Mouse (Mus musculus) hematopoietic stem cell, adult 5-6 weeks (primary cell): Measurements from ENCODE around the gene Bmf. TPM values are rescaled to one million over a fixed set of nuclear protein-coding genes. Genes with fewer than 3 reads are reported as not detected.

Source experiments
- ATAC-seq, 2 experiments: fragments of 125-278 bp in 1 of 2; replicated peaks in 1 of 2; 2 replicates each; pipeline ENCODE4 v1.8.0; 2016 to 2017; ENCODE audit warnings: inconsistent platforms in 2 of 2, mild to moderate bottlenecking in 2 of 2, moderate number of reproducible peaks in 2 of 2, low read depth in 1 of 2, moderate TSS enrichment in 1 of 2; ENCODE audit not compliant: low FRiP score in 2 of 2, poor library complexity in 2 of 2, severe bottlenecking in 2 of 2, insufficient read depth in 1 of 2, low TSS enrichment in 1 of 2
- total RNA-seq: library from RNA; stranded (forward); fragments of 172-1452, 232-1000 nt; gene quantifications from 2 replicates; pipeline ENCODE4 v1.2.3, GENCODE M21; 2017

The Bmf gene
- 1.9 and 2.6 TPM in 2 replicates for total RNA-seq

- ATAC-seq, result peak; percentile 63 to 67
These were observed at the start of gene Bmf for GRCm38 (mm10) chr2:118549507-118550473. Gene Bmf, minus strand, starts transcription at chr2:118549687.

DNA sequence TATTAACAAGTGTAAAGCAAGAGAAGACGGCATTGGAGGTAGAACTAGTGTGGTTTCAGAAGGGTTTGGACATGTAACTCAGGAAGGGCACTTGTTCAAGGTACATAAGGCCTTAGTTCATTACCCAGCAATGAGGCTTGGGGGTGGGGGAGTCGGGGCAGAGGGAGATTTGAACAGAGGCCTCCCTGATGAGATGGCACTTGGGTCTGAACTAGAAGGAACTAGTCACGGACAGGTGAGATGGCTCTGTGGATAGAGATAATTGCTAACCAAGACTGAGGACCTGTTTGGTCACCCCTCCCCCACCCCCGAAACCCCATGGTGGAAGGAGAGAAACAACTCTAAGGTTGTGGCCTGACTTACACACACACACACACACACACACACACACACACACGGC is 49.6 kb upstream of the Bmf start:
- no peak for ATAC-seq

GRCm38 (mm10) chr2:118597673-118598568 is 48.4 kb upstream of the Bmf start, which contains the start of gene Bub1b:
Gene Bub1b, plus strand, starts transcription at chr2:118598211.
- ATAC-seq, result peak; percentile 98 to 99

GRCm38 (mm10) chr2:118591083-118591482 is 41.6 kb upstream of the Bmf start:
- ATAC-seq, result peak; percentile 77 to 81

DNA sequence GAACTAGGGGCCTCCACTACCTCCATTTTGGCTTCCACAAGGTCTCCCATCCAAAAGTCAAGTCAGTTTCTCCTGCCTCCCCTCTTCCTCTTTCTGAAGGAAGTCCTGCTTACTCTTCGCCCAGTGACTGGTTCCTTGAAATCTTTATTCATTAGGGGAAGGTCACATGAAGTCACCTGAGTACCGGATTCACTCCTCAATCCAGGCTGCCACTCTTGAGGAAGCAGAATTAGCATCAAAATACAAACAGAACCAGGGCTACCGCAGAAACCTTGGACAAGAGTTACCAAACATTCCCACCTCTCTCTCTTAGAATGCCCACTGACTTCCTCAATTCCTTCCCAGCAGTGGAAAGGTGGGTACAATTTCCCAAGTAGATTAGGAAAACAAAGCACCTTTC is 38.2 kb upstream of the Bmf start:
- no peak for ATAC-seq

DNA sequence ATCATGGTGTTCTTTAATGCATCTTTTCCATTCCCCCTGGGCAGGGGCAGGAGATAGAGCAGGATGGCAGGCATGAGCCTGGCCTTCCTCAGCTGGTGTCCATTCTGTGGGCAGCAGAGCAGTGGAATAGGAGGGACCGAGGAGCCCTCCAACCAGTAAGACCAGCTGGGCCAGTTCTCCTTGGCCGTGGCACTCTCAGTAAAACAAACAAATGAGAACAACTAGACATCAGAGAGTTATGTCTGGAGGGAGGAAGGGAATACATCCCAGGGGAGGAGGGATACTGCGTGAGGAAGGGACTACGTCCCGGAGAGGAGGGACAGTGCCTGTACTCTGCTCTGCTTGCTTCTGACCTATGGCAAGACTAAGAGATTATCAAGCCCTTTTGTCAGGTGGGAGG is 36.5 kb upstream of the Bmf start:
- ATAC-seq, result no peak

GRCm38 (mm10) chr2:118573135-118573534 is 23.6 kb upstream of the Bmf start:
- no peak for ATAC-seq

DNA sequence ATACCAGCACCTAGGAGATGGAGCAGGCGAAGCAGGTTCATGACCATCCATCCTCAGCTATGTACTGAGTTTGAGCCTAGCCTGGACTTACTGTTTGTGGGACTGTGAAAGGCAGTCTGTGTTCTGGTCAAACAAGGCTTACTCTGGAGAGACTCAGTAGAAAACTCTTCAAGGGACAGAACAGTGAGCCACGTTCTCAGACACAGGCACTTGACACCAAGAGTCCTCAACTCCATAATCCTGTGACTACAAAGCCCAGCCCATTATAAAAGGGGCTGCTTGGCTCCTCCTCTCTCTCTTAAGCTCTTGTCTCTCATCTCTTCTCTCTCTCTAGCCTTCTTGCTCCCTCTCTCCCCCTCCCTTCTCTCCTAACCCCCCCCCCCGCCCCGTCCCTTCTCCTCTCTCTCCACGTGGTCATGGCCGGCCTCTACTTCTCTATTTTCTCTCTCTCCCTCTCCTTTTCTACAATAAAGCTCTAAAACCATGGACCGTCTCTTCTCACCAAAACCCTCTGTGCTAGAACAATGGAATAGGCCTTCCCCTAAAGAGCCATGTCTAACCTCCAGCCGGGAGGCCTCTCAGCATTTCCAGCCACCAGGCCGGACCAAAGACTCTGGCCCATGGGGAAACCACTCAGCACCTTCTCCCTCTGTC is 22.8 kb upstream of the Bmf start:
- no peak for ATAC-seq

- no peak for ATAC-seq
These were observed 21.5 kb upstream of the Bmf start for GRCm38 (mm10) chr2:118570939-118571338.

GRCm38 (mm10) chr2:118567179-118567578 is 17.7 kb upstream of the Bmf start:
- ATAC-seq, result no peak

DNA sequence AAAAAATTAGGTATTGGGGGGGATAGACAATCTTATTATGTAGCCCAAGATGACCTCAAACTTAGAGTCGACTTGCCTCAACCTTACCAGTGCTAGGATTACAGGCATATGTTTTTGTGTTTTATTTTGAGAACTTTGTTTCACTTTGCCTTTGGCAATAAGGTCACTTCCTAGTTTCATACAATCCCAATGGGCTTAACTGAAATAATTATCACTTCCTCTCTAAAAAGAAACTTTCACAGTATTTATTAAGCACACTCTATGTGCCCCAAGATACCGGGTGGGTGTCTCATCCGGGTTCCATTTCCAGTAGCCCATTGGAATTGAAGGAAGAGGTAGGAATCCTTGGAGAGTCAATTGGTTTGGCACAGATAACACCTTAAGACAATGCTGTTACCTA is 12.9 kb upstream of the Bmf start:
- ATAC-seq, result no peak; a peak in 1 of 4 replicates

- no peak for ATAC-seq
These were observed 12.5 kb upstream of the Bmf start for GRCm38 (mm10) chr2:118562015-118562414.

DNA sequence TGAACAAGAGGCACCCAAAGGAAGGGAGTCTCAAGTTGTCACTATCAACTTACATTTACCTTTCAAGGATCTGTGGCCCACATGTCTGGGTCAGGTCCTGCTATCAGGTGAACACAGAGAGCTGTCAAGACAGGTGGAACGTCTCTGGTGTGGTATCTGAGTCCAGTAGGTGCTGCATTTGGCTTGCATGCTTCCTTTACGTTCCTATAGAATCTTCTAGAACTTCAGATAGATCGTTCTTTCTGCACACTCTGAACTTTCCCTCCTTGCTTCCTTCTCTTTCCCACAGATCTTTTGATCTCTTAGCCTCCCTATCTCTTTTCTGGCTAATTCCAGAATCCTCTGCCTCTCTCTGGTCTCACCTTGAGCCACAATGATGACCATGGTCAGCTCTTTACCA is 8.9 kb upstream of the Bmf start:
- ATAC-seq, result no peak

DNA sequence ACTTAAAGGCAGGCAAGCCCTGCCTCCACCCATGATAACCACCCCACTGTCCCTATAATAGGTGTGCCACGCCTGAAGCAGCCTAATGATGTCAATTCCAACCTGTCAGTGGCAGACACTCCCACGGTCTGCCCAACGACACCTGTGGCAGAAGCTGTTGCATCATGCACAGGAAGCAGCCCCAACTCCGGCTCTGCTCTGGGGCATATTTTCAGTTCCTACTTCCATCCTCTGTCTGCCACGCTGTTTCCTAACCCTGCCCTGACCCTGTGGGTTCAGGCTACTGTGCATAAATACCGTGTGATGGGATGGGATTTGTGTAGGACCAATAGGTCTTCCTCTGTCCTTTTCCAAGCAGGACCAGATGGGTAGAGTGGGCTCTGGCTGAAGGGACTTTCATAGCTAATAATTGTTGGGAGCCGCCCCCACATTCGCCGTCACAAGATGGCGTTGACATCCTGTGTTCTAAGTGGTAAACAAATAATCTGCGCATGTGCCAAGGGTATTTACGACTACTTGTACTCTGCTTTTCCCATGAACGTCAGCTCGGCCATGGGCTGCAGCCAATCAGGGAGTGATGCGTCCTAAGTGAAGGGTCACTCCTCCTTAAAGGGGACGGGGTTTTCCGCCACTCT is 5.0 kb upstream of the Bmf start:
- ATAC-seq, result peak; percentile 69 to 88

DNA sequence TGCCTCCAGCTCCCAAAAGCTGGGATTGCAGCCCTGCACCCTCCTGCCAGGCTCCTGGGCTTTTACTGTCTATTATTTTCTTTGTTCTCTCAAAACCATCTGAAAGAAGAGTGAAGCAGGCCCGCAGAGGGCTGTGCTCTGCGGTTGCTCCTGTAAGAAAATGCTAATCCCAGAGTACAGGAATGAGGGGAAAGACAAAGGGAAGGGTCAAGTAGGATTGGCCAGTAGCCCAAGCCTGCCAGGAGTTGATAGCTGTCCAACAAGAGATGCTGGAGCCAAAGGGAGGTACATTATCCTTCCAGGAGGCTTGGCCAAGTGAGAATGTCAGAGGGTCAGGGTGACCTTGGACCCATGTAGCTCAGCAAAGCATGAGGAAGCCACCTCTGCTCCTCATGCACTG is 2.1 kb upstream of the Bmf start:
- no peak for ATAC-seq

DNA sequence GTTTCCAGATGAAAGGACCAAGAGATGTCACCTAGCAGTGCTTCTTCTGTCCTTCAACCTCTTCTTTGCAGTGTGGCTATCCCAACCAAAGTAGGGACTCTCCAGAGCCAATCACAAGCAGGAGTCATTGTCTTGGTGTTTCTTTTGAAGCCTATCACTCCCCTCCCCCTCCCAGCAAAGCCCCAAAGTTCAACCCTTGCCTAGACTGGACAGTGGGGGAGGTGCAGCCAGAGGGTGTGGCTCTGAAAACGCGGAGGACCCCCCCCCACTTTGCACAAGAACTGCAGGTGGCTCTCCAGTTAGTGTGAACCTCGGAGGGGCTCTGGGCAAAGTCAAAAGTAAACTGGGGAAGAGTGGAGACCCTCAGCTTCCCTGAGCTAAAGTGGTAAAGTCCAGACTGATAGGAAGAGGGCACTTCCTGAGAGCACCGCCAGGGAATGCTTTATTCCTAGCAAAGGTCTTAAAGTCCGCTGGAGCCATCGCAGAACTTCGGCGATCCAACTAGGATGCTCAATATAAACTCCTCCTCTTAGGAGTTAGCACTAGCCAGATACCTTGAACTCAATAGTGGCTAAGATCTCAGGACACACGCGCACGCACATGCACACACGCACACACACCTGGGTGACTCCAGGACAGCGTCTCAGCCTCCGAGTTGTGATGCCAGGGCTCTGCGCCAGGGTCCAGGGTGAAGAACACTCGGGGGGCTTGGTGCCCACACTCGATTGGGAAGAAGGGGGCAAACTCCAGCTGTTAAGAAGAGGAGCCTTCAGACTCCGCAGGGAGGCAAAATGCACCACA is 866 bp downstream of the Bmf start:
- no peak for ATAC-seq
